Mouse (Mus musculus): ENCODE measurements around the gene Gm5930.
"Not testable (repeated sequence)": the region's sequence is repeated elsewhere in the genome, so short reads cannot be mapped to it uniquely, and the experiment has no call there.

The Gm5930 gene

GRCm38 (mm10) chr14:44338484-44338883 lies at the start of gene Gm5930:
Gene Gm5930 (minus strand): TSS chr14:44338584.
- not testable (repeated sequence) for DNase-seq (ENCODE audit: low spot score)

DNA sequence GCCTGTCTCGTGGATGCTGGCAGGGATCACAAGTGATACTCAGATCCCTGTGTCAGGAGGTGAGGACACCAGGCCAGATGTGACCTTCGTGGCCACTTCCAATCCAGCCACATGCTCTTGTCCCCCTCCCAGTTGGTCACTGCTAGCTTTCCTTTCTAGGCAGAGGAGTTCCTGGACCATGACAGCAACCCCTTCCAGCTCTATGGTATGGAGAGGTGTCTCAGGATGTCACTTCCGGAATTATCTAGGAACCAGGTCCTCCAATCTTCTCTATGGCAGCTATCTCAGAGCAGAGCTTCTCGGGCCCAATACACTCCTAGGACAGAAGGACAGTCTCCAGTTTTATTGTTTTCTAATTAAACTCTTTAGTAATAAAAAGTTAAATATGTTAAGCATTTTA lies 45.8 kb upstream of the Gm5930 start:
- DNase-seq (ENCODE audit: low spot score), result not testable (repeated sequence)

GRCm38 (mm10) chr14:44365057-44365456 lies 26.7 kb upstream of the Gm5930 start, which contains the start of gene Gm8229:
Gene Gm8229 (plus strand): TSS chr14:44365357.
- not testable (repeated sequence) for DNase-seq (ENCODE audit: low spot score)

DNA sequence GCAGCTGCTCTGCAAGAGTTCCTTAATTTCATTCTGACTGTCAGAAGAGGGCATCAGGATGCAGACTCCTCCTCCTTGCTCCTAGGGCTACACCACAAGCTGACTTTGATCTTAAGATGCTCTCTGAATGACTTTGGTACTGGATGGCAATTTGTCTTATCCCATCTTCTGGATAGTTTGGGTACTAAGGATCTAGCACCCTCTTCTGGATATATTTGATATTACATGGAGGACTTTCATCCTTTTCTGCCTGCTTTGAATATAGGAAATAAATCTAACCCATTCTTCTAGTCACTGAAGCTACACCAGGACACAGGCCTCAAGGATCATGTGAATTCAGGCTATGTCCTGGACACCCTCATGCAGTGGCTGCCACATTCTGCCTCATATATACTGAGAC lies 23.9 kb upstream of the Gm5930 start:
- DNase-seq (ENCODE audit: low spot score), result peak; percentile 3

DNA sequence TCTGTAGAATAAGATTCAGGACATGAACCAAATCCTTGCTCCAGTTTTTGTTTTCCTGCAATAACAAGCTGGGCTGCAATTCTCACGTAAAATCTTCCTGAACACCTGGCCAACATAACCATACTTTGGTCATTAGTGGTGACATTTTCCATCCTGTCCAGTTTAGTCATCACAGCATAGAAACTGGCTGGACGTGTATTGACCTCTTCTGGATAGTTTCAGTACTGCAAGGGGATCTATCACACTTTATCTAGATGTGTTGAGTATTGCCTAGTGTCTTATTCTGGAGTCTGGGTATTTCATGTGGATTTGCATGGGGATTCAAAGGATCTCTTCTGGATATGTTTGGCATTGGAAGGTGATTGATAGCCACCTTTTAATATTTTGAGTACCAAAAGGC lies 23.0 kb upstream of the Gm5930 start:
- DNase-seq (ENCODE audit: low spot score), result not testable (repeated sequence)

GRCm38 (mm10) chr14:44312049-44312448 lies 26.3 kb downstream of the Gm5930 start:
- DNase-seq (ENCODE audit: low spot score), result not testable (repeated sequence)

GRCm38 (mm10) chr14:44285280-44285679 lies 53.1 kb downstream of the Gm5930 start, which contains the start of gene Gm8220:
Gene Gm8220 (plus strand): TSS chr14:44285580.
- not testable (repeated sequence) for DNase-seq (ENCODE audit: low spot score)
